Mouse (Mus musculus) ES-E14 (cell line): ENCODE measurements around the gene Mgat3.

Source experiments
- CHD2 ChIP-seq: IDR thresholded peaks from 2 replicates; pipeline ENCODE4 v1.6.1; 2014; ENCODE audit warnings: mild to moderate bottlenecking, low read depth, low read length, inconsistent platforms
- MAFK ChIP-seq: IDR thresholded peaks from 2 replicates; pipeline ENCODE4 v1.6.1; 2014; ENCODE audit warnings: mild to moderate bottlenecking, low read depth, low read length, inconsistent platforms; ENCODE audit not compliant: insufficient read depth
- ZNF384 ChIP-seq: IDR thresholded peaks from 2 replicates; pipeline ENCODE4 v1.6.1; 2012; ENCODE audit warnings: low read depth, low read length, inconsistent platforms

DNA sequence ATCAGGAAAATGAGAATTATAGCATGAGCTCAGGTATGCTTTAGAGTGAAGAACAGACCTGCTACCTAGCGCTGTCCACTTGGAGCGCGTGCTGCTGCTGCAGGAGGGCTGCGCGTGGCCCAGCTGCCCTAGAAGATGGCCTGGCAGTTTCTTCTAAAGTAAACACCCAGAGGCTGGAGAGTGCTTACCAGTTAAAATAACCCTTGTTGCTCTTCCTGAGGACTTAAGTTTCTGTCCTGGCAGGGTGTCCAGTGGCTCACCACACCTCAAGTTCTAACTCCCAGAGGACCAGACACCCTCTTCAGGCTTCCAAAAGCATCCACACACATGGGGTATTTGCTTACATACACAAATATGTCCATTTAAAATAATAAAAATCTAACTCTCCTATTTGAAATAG lies 28.1 kb upstream of the Mgat3 start:
- TF ChIP-seq ZNF384: peak; percentile 83
- no peak for TF ChIP-seq CHD2
- TF ChIP-seq MAFK: no peak
